Mouse (Mus musculus) embryonic facial prominence, embryonic 12.5 days (tissue): Measurements from ENCODE around the gene Cdc34b. TPM values are rescaled to one million over a fixed set of nuclear protein-coding genes. Genes with fewer than 3 reads are reported as not detected.
"Not testable (repeated sequence)": the region's sequence is repeated elsewhere in the genome, so short reads cannot be mapped to it uniquely, and the experiment has no call there.

Experiments used
- ATAC-seq: fragments of 200-750 bp; cut with Nextera tagmentation; 2 replicates; pipeline ENCODE4 v1.8.0; 2017; ENCODE audit not compliant: insufficient number of reproducible peaks, insufficient read depth, low FRiP score, low TSS enrichment
- H3K27ac ChIP-seq: fragments of 300-500 bp; sonication (generic); 2 replicates; pipeline ENCODE4 v1.5.1; 2016; ENCODE audit warnings: mild to moderate bottlenecking
- H3K27me3 ChIP-seq: fragments of 300-500 bp; sonication (generic); 2 replicates; pipeline ENCODE4 v1.6.1; 2016; ENCODE audit warnings: mild to moderate bottlenecking, moderate library complexity
- H3K36me3 ChIP-seq: fragments of 300-500 bp; sonication (generic); 2 replicates; pipeline ENCODE4 v1.6.1; 2016; ENCODE audit warnings: mild to moderate bottlenecking
- H3K4me1 ChIP-seq: fragments of 300-500 bp; sonication (generic); 2 replicates; pipeline ENCODE4 v1.6.1; 2016
- H3K4me2 ChIP-seq: fragments of 300-500 bp; sonication (generic); replicated peaks from 2 replicates; pipeline ENCODE4 v1.6.1; 2016; ENCODE audit warnings: mild to moderate bottlenecking, moderate library complexity
- H3K4me3 ChIP-seq: fragments of 300-500 bp; sonication (generic); 2 replicates; pipeline ENCODE4 v1.5.1; 2016; ENCODE audit warnings: mild to moderate bottlenecking
- H3K9ac ChIP-seq: fragments of 300-500 bp; sonication (generic); 2 replicates; pipeline ENCODE4 v1.6.1; 2016; ENCODE audit warnings: mild to moderate bottlenecking, moderate library complexity
- H3K9me3 ChIP-seq: fragments of 300-500 bp; sonication (generic); 2 replicates; pipeline ENCODE4 v1.6.1; 2016; ENCODE audit warnings: mild to moderate bottlenecking, moderate library complexity
- WGBS: fragments of 180-500 bp; shearing (Covaris S2); methylation state at CpG from one replicate; pipeline ENCODE4 v1.1.7; 2016; 5-methylcytosine and 5-hydroxymethylcytosine counted together
- polyA plus RNA-seq: library from polyadenylated mRNA; unstranded; fragments of >200 nt; fragmentation: Nextera tagmentation; extraction: Ambion mirVana; gene quantifications from 2 replicates; pipeline ENCODE4 v1.2.1, GENCODE M21; 2016

The Cdc34b gene
- polyA plus RNA-seq, result 0.22 and 0.25 TPM in 2 replicates

- WGBS, result 79% methylated on average over 29 of the region's 29 CpGs
- H3K27ac ChIP-seq, result no peak within 1 kb of the TSS
- no peak within 1 kb of the TSS for H3K9ac ChIP-seq
- no peak within 1 kb of the TSS for H3K4me2 ChIP-seq
- H3K27me3 ChIP-seq, result no peaks in the 10 kb centered on the region
- no peaks in the 10 kb centered on the region for H3K36me3 ChIP-seq
- no peak within 1 kb of the TSS for H3K4me3 ChIP-seq
- H3K9me3 ChIP-seq, result no peaks in the 10 kb centered on the region
- no peaks in the 10 kb centered on the region for H3K4me1 ChIP-seq
- ATAC-seq, result no peak
Observed at GRCm38 (mm10) chr11:94741732-94742272, at the start of gene Cdc34b. Gene Cdc34b (plus strand): TSS chr11:94741782.

- not testable (repeated sequence) for H3K36me3 ChIP-seq, H3K4me3 ChIP-seq, ATAC-seq, H3K27ac ChIP-seq, H3K4me1 ChIP-seq, H3K9me3 ChIP-seq, H3K4me2 ChIP-seq, H3K27me3 ChIP-seq, H3K9ac ChIP-seq
Observed at GRCm38 (mm10) chr11:94692502-94692901, 49.1 kb upstream of the Cdc34b start.

DNA sequence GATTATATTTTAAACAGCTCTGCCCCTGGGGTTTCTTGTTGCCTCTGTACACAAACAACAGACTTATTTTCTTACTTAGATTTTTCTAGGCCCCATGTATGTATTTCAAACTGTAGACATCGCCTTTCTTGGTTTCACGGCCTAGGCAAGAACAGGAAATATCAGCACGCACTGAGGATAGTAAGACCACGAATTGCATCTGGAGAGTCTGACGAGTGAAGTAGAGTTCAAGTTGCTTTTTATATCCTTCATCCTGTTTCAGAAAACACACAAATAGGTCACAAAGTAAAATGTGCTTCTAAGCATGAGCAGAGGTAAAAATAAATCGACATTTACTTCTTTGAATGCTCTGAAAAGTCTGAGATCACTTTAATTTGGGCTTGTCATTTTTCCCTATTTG, 46.1 kb upstream of the Cdc34b start:
- H3K36me3 ChIP-seq, result no peaks in the 10 kb centered on the region

GRCm38 (mm10) chr11:94697140-94697539, 44.4 kb upstream of the Cdc34b start:
- Histone ChIP-seq H3K36me3 (no peaks in the 10 kb centered on the region), H3K4me1 (peaks cover 6% of the 10 kb centered on the region), H3K9ac (no peak overlapping the region), H3K27me3 (no peaks in the 10 kb centered on the region), H3K27ac (no peak overlapping the region), H3K4me2 (no peak overlapping the region), H3K9me3 (no peaks in the 10 kb centered on the region), H3K4me3 (no peak overlapping the region)
- 85% methylated on average over 2 of the region's 2 CpGs for WGBS
- no peak for ATAC-seq

More for the DNA sequence above, 46.1 kb upstream of the Cdc34b start:
- Histone ChIP-seq H3K27ac (no peak overlapping the region), H3K4me3 (no peak overlapping the region), H3K27me3 (no peaks in the 10 kb centered on the region), H3K4me2 (no peak overlapping the region), H3K9me3 (no peaks in the 10 kb centered on the region), H3K9ac (no peak overlapping the region), H3K4me1 (no peaks in the 10 kb centered on the region)
- WGBS, result 69% methylated on average over 6 of the region's 6 CpGs
- no peak for ATAC-seq

DNA sequence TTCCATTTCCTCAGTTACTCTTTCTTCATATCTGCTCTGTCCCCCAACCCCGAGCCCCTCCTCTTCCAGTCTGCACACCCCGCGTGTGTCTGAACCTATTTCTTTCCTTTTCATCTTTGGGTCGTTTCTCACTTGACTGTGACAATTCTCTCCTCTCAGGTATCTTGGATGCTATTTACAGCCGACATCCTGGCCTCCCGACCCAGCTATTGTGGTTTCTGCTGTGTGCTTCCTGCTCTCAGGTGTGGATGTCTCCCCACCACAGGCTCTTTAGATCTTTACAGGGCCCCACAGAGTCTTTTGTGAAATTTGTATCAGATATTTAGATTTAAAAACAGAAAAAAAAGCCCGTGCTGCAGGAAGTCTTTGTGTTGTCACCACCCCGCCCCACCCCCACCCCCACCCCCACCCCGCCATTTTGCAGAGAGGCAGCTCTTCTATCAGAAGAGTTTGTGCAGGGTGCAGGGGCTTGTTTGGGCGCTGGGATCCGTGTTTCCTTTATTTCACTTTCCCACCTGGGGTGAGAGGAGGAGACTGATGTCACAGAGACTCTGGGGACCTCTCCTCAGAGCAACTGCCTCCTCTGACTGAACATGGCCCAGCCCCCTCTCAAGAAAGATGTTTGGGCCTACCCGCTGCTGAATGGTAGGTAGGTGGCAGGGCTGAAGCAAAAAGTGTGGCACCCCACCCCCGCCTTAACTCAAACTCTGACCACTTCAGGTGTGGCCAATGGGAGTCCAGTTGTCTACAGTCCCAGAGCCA, 43.7 kb upstream of the Cdc34b start:
- WGBS, result 49% methylated on average over 13 of the region's 13 CpGs
- Histone ChIP-seq H3K36me3 (no peaks in the 10 kb centered on the region), H3K27ac (no peak overlapping the region), H3K4me1 (peaks cover 8% of the 10 kb centered on the region), H3K9ac (no peak overlapping the region; the same call in 1 of the 2 replicates), H3K9me3 (no peaks in the 10 kb centered on the region), H3K4me2 (no peak overlapping the region), H3K27me3 (no peaks in the 10 kb centered on the region), H3K4me3 (no peak overlapping the region)
- ATAC-seq, result no peak

DNA sequence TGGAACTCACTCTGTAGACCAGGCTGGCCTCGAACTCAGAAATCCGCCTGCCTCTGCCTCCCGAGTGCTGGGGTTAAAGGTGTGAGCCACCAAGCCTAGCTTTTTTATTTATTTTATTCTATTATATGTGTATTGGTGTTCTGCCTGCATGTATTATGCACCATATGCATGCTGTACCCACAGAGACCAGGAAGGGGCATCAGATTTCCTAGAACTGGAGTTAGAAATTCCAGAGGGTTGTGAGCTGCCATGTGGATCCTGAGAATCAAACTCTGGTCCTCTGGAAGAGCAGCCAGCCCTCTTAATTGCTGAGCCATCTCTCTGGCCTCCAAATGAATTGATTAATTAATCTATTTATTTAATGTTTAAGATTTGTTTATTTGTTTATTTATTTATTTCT, 42.2 kb upstream of the Cdc34b start:
- Histone ChIP-seq H3K9ac (no peak overlapping the region), H3K4me3 (no peak overlapping the region), H3K9me3 (no peaks in the 10 kb centered on the region), H3K27me3 (no peaks in the 10 kb centered on the region), H3K4me2 (no peak overlapping the region), H3K27ac (no peak overlapping the region), H3K36me3 (no peaks in the 10 kb centered on the region), H3K4me1 (peaks cover 8% of the 10 kb centered on the region)
- no peak for ATAC-seq
- WGBS, result 99% methylated on average over 3 of the region's 3 CpGs

DNA sequence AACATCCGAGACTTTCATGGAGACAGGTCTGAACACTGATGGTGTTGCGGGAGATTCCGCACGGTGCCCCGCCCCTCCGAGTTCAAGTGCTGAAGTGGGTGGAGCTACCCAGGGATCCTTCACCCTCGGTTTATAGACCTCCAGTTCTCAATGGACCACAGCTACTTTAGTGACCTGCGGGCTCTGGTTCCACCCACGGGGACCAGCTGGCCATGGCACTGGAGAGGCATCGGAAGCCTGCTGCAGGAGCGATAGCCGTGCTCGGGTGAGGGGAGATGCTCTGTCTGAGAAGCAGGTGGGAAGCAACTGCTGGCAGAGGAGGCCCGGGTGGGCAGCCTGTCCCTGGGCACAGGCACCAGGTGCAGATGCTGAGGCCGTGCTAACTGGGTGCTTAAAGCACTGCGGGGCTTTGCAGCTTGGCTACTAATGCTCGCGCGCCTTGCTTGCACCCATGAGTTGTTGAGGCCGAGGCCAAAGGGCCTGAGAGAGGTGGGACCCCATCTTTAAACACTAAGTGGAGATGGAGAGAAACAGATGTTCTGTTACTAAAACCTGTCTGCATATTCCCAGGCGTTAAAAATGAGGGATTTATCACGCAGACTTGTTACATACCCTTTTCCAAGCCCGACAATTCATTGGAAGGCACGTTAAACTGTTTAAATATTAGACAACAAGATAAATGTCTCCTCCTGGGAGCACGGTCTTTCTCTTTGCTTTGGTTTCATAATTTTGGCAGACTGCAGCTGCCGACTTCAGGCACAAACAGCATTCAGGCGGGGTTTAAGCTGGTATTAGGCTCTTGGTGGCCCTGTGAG, 40.0 kb upstream of the Cdc34b start:
- no peak overlapping the region for H3K27ac ChIP-seq
- H3K36me3 ChIP-seq, result no peaks in the 10 kb centered on the region
- no peak overlapping the region for H3K4me2 ChIP-seq
- H3K4me1 ChIP-seq, result peaks cover 8% of the 10 kb centered on the region
- H3K9me3 ChIP-seq, result no peaks in the 10 kb centered on the region
- no peak for ATAC-seq
- WGBS, result 62% methylated on average over 27 of the region's 27 CpGs
- H3K9ac ChIP-seq, result no peak overlapping the region
- no peaks in the 10 kb centered on the region for H3K27me3 ChIP-seq
- no peak overlapping the region for H3K4me3 ChIP-seq

GRCm38 (mm10) chr11:94702216-94702610, 39.4 kb upstream of the Cdc34b start:
- H3K9ac ChIP-seq, result no peak overlapping the region
- peaks cover 8% of the 10 kb centered on the region for H3K4me1 ChIP-seq
- WGBS, result 34% methylated on average over 3 of the region's 3 CpGs

DNA sequence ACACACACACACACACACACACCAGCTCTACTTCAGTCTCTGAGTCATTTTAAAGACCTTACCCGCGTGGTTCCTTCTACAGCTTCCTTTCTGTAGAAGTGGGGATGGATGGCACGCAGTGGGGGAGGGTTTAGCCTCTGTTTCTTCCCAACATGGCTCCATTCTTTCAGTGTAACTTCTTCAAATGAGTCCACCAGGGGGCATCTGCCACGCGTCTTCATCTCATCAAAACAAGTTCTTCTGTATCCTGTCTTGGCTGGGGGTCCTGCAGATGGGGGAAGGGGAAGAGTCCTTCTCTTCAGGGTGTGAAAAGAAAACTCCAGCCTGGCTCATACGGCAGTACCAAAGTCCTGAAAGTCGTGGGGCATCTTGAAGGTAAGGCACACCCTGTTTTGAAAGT, 37.6 kb upstream of the Cdc34b start:
- Histone ChIP-seq H3K9ac (no peak overlapping the region), H3K27me3 (no peaks in the 10 kb centered on the region), H3K9me3 (no peaks in the 10 kb centered on the region), H3K27ac (no peak overlapping the region), H3K36me3 (no peaks in the 10 kb centered on the region), H3K4me3 (no peak overlapping the region), H3K4me1 (peaks cover 8% of the 10 kb centered on the region), H3K4me2 (no peak overlapping the region)
- 45% methylated on average over 7 of the region's 7 CpGs for WGBS
- no peak for ATAC-seq

More at GRCm38 (mm10) chr11:94702216-94702610, 39.4 kb upstream of the Cdc34b start:
- no peak overlapping the region for H3K27ac ChIP-seq
- H3K4me2 ChIP-seq, result no peak overlapping the region
- H3K4me3 ChIP-seq, result no peak overlapping the region
- H3K36me3 ChIP-seq, result no peaks in the 10 kb centered on the region
- no peak for ATAC-seq
- no peaks in the 10 kb centered on the region for H3K27me3 ChIP-seq
- no peaks in the 10 kb centered on the region for H3K9me3 ChIP-seq

DNA sequence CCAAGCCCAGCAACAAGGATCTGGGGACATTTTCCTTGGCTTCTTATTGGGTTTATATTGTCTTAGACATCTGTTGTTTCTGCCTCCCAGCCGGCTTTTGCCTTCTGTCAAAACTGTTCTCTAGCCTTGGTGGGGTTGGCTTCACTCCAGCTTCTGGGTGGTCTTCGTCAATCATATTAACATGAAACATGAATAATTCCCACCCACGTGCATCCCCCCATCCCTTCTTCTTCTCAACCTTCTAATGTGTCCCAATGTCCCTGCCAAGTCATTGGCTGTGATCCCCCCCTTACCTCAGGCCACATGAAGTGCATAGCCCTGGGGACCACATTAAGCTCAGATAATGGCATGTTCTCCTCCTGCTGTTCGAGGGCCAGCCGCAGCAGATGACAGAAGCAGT, 37.1 kb upstream of the Cdc34b start, which contains the start of gene Gm11541:
Gene Gm11541, minus strand, starts transcription at position 28 of the 400 bp plus-strand sequence.
- Histone ChIP-seq H3K36me3 (no peaks in the 10 kb centered on the region), H3K27ac (no peak within 1 kb of the TSS), H3K9me3 (no peaks in the 10 kb centered on the region), H3K4me2 (no peak within 1 kb of the TSS), H3K4me3 (no peak within 1 kb of the TSS), H3K27me3 (no peaks in the 10 kb centered on the region), H3K9ac (no peak within 1 kb of the TSS), H3K4me1 (peaks cover 8% of the 10 kb centered on the region)
- WGBS, result 57% methylated on average over 5 of the region's 5 CpGs
- ATAC-seq, result no peak

DNA sequence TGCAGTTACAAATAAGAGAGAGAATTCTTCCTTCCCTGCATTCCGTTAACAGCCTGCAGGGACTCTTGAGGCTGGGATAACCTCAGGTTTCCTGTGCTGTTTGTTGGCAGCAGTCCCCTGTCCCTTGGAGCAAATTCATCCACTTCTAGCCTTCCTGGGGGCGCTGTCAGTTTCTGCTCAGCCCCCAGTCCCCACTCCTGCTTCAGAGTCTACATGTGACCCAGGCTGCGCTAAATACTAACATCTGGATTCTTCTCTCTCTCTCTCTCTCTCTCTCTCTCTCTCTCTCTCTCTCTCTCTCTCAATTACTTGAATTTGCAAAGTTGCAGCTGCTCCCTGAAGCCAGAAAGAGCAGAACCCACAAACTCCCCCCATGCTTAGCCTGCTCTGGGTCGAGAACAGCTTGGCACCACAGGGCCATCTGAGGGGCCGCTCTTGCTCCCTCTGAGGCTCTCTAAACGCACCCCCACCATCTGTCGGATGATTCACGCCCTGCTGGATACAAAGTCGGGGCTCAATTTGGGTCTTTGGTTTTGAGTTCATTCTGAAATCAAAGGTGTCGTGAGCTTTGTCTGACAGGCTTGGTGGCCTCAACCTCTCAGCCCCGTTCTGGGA, 28.2 kb upstream of the Cdc34b start:
- H3K4me1 ChIP-seq, result peaks cover 30% of the 10 kb centered on the region
- no peak overlapping the region for H3K4me3 ChIP-seq
- peak overlapping the region; percentile 65 for H3K27ac ChIP-seq
- H3K4me2 ChIP-seq, result no peak overlapping the region
- ATAC-seq, result peak; percentile 24; the same call in 1 of the 2 replicates
- 0 out of 2 replicates have a peak, but pooled peaks cover 4% of the 10 kb centered on the region for H3K27me3 ChIP-seq
- H3K36me3 ChIP-seq, result no peaks in the 10 kb centered on the region
- no peak overlapping the region for H3K9ac ChIP-seq
- WGBS, result 41% methylated on average over 11 of the region's 11 CpGs
- no peaks in the 10 kb centered on the region for H3K9me3 ChIP-seq
